10 mouse cellular contexts compared by ENCODE assay signal in the genomic region with DNA sequence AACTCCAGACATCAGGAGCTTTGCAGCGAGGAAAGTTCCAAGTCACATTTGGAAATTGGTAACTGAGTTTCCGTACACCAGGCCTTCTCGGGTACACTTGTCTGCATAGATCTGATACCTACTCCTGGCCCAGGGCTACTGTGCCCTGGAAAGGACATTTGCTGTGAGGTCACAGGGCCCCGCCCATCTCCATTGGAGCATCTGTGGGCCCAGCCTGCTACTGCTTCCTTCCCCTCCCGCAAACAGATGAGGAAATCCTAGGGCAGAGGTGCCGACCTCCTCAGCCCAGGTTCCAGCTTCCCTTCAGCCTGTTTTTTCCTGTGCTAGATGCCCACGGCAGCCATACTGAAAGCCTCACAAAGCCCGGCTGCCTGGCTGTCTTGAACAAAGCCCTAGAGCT. TPM values are rescaled to one million over a fixed set of nuclear protein-coding genes. Genes with fewer than 3 reads are reported as not detected.
DNase-seq lines count a peak whose midpoint lies in the region; ATAC-seq and TF ChIP-seq lines count a peak whose summit lies in the region.
"Had no signal": no experiment of that assay in that cellular context is flagged by ENCODE, and none has a peak within 500 bp of the region (broad histone marks: within the 10 kb centered on the region; RNA-seq: fewer than 3 reads in every experiment).

No protein-coding gene starts in this region.

- H3K27ac ChIP-seq in forebrain, embryonic 13.5 days, result 0 out of 2 replicates have a peak overlapping the region, but pooled peaks have one; percentile 15
- H3K27ac ChIP-seq in forebrain, embryonic 14.5 days (ENCODE audit: low read depth, low read length), result no peak overlapping the region
- H3K27ac ChIP-seq in ES-E14 (ENCODE audit: insufficient read depth, low read depth, low read length, poor library complexity, severe bottlenecking), result 0 out of 2 replicates have a peak overlapping the region, but pooled peaks have one; percentile 10
- H3K27ac ChIP-seq in heart, embryonic 13.5 days (replicated peaks), result peak overlapping the region; percentile 100

- no peaks in the 10 kb centered on the region for H3K36me3 ChIP-seq in forebrain, embryonic 13.5 days (ENCODE audit: poor library complexity, severe bottlenecking)
- no peaks in the 10 kb centered on the region for H3K36me3 ChIP-seq in forebrain, embryonic 14.5 days (ENCODE audit: control insufficient read depth, insufficient read depth, low read length)
- H3K36me3 ChIP-seq in ES-E14 (ENCODE audit: control insufficient read depth, insufficient read depth, low read length, poor library complexity, severe bottlenecking), result 0 out of 2 replicates have a peak, but pooled peaks cover 2% of the 10 kb centered on the region
- H3K36me3 ChIP-seq in heart, embryonic 13.5 days, result peaks cover 7% of the 10 kb centered on the region; the same call in 1 of the 2 replicates

- ATAC-seq in forebrain, embryonic 13.5 days, result no peak
- ATAC-seq in forebrain, embryonic 14.5 days, result no peak
- ATAC-seq in heart, embryonic 13.5 days (ENCODE audit: extremely low read depth, insufficient number of reproducible peaks, low FRiP score, low TSS enrichment), result no peak

- no peak for DNase-seq in forebrain, embryonic 14.5 days (ENCODE audit: low spot score)
- DNase-seq in ES-E14 (ENCODE audit: low read depth, low spot score), result no peak
- DNase-seq in kidney, postnatal 4 days, result peak; percentile 57 to 70
- no peak for DNase-seq in urinary bladder, postnatal 10 days (ENCODE audit: low spot score)
- no peak for DNase-seq in left cerebral cortex, postnatal 36 days (ENCODE audit: low spot score in 2 of 2)
- no peak for DNase-seq in cerebellum, postnatal 25 days
- DNase-seq: right cerebral cortex, postnatal 4 days had no signal

- peaks cover 56% of the 10 kb centered on the region for H3K4me1 ChIP-seq in forebrain, embryonic 13.5 days
- H3K4me1 ChIP-seq in forebrain, embryonic 14.5 days (ENCODE audit: control insufficient read depth, insufficient read depth, low read length), result peaks cover 26% of the 10 kb centered on the region
- peaks cover 17 to 49% of the 10 kb centered on the region in 2 experiments; a peak in 3 of 4 replicates for H3K4me1 ChIP-seq in ES-E14 (ENCODE audit: control insufficient read depth in 2 of 2, insufficient read depth in 2 of 2, low read length in 2 of 2, poor library complexity in 1 of 2)
- peaks cover 91% of the 10 kb centered on the region for H3K4me1 ChIP-seq in heart, embryonic 13.5 days

- intact Hi-C loops in left cerebral cortex, postnatal 36 days (cut with DNase I), result no loop called here

- WGBS in forebrain, embryonic 13.5 days, result 67% methylated on average over 8 of the region's 8 CpGs
- 58% methylated on average over 8 of the region's 8 CpGs for WGBS in forebrain, embryonic 14.5 days
- WGBS in heart, embryonic 13.5 days, result 31% methylated on average over 8 of the region's 8 CpGs

- H3K27me3 ChIP-seq in forebrain, embryonic 13.5 days, result no peaks in the 10 kb centered on the region
- H3K27me3 ChIP-seq in forebrain, embryonic 14.5 days (replicated peaks; ENCODE audit: control insufficient read depth, insufficient read depth, low read length), result no peaks in the 10 kb centered on the region
- no peaks in the 10 kb centered on the region for H3K27me3 ChIP-seq in heart, embryonic 13.5 days (replicated peaks)

- no peak overlapping the region for H3K4me2 ChIP-seq in forebrain, embryonic 13.5 days
- no peak overlapping the region for H3K4me2 ChIP-seq in forebrain, embryonic 14.5 days (ENCODE audit: low read length)
- H3K4me2 ChIP-seq in heart, embryonic 13.5 days, result peak overlapping the region; percentile 64

- no peak overlapping the region for H3K4me3 ChIP-seq in forebrain, embryonic 13.5 days
- no peak overlapping the region for H3K4me3 ChIP-seq in forebrain, embryonic 14.5 days (ENCODE audit: low read depth, low read length)
- no peak overlapping the region for H3K4me3 ChIP-seq in ES-E14 (ENCODE audit: insufficient read depth in 1 of 2, low read depth in 1 of 2, low read length in 2 of 2, poor library complexity in 1 of 2, severe bottlenecking in 1 of 2)
- H3K4me3 ChIP-seq in heart, embryonic 13.5 days, result no peak overlapping the region

- H3K9ac ChIP-seq in forebrain, embryonic 13.5 days, result no peak overlapping the region
- H3K9ac ChIP-seq in forebrain, embryonic 14.5 days (ENCODE audit: low read length), result no peak overlapping the region
- no peak overlapping the region for H3K9ac ChIP-seq in ES-E14 (ENCODE audit: insufficient read depth, low read depth, low read length, poor library complexity, severe bottlenecking)
- peak overlapping the region; percentile 85 for H3K9ac ChIP-seq in heart, embryonic 13.5 days

- H3K9me3 ChIP-seq in forebrain, embryonic 13.5 days (replicated peaks), result no peaks in the 10 kb centered on the region
- no peaks in the 10 kb centered on the region for H3K9me3 ChIP-seq in forebrain, embryonic 14.5 days (replicated peaks; ENCODE audit: control insufficient read depth, low read length)
- H3K9me3 ChIP-seq in ES-E14 (ENCODE audit: control insufficient read depth, insufficient read depth, low read depth, low read length), result no peaks in the 10 kb centered on the region
- no peaks in the 10 kb centered on the region for H3K9me3 ChIP-seq in heart, embryonic 13.5 days

- in situ Hi-C loops in ES-E14 (cut with MboI; ENCODE audit: low sequenced_read_pairs in 2 of 2, unreplicated experiment in 2 of 2), result no loop called here

TF ChIP-seq in ES-E14, 5 proteins besides CTCF, POLR2A, EP300 and RAD21:
- TF ChIP-seq CHD2 (IDR thresholded peaks at IDR 0.05; ENCODE audit: low read depth, low read length), result no peak
- TF ChIP-seq MAFK (IDR thresholded peaks at IDR 0.05; ENCODE audit: insufficient read depth, low read depth, low read length), result no peak
- no peak for TF ChIP-seq ZC3H11A (IDR thresholded peaks at IDR 0.05; ENCODE audit: borderline replicate concordance, low read depth, low read length)
- no peak for TF ChIP-seq HCFC1 (IDR thresholded peaks at IDR 0.05; ENCODE audit: borderline replicate concordance, insufficient read depth, low read length)
- TF ChIP-seq ZNF384 (IDR thresholded peaks at IDR 0.05; ENCODE audit: low read depth, low read length), result no peak

RNA-seq across cellular contexts. Expression of a gene that starts 21.4 kb away (rescaled TPM):
- 4.8 and 6.5 TPM in 2 replicates for polyA plus RNA-seq in forebrain, embryonic 13.5 days (2015; fragmentation: Nextera tagmentation; extraction: Ambion mirVana)
- 4.0 and 4.7 TPM in 2 replicates for polyA plus RNA-seq in forebrain, embryonic 14.5 days (2014; fragmentation: Nextera tagmentation; extraction: Ambion mirVana)
- 226 and 278 TPM in 2 replicates for total RNA-seq in ES-E14 (2012; rRNA removed)
- polyA plus RNA-seq in heart, embryonic 13.5 days (2015; fragmentation: Nextera tagmentation; extraction: Ambion mirVana), result 48.9 and 50.0 TPM in 2 replicates
- 1 to 10 TPM; 5.7 to 7.7 TPM for total RNA-seq in left cerebral cortex, postnatal 36 days (2021)

RNA-seq across cellular contexts. Expression of a gene that starts 36.9 kb away (rescaled TPM):
- polyA plus RNA-seq in forebrain, embryonic 13.5 days (2015; fragmentation: Nextera tagmentation; extraction: Ambion mirVana), result not detected in 2 replicates
- polyA plus RNA-seq in forebrain, embryonic 14.5 days (2014; fragmentation: Nextera tagmentation; extraction: Ambion mirVana), result not detected in 2 replicates
- total RNA-seq in ES-E14 (2012; rRNA removed), result not detected in 2 replicates
- polyA plus RNA-seq in heart, embryonic 13.5 days (2015; fragmentation: Nextera tagmentation; extraction: Ambion mirVana), result not detected in 2 replicates
- total RNA-seq in left cerebral cortex, postnatal 36 days (2021), result not detected
- total RNA-seq: gastrocnemius, adult 8-10 months had no signal

RNA-seq across cellular contexts. Expression of a gene that starts 59.7 kb away (rescaled TPM):
- polyA plus RNA-seq in forebrain, embryonic 13.5 days (2015; fragmentation: Nextera tagmentation; extraction: Ambion mirVana), result not detected in 2 replicates
- not detected in 2 replicates for polyA plus RNA-seq in forebrain, embryonic 14.5 days (2014; fragmentation: Nextera tagmentation; extraction: Ambion mirVana)
- total RNA-seq in ES-E14 (2012; rRNA removed), result not detected in 2 replicates
- polyA plus RNA-seq in heart, embryonic 13.5 days (2015; fragmentation: Nextera tagmentation; extraction: Ambion mirVana), result 0.22 TPM in 1 of 2 replicates, not detected in the other
- total RNA-seq in left cerebral cortex, postnatal 36 days (2021), result not detected
- total RNA-seq: gastrocnemius, adult 8-10 months had no signal

Comparison
In these comparisons a context has a peak if more than half of its experiments do, and no peak if none do; other contexts are left out.
1. DNase-seq: peak in kidney, postnatal 4 days (2 of 2); none in forebrain, embryonic 14.5 days (single experiment), ES-E14 (single experiment), urinary bladder, postnatal 10 days (single experiment), left cerebral cortex, postnatal 36 days (0 of 2) and cerebellum, postnatal 25 days (0 of 2).